Comparison of ENCODE assay signal across 9 mouse cellular contexts in the genomic region with DNA sequence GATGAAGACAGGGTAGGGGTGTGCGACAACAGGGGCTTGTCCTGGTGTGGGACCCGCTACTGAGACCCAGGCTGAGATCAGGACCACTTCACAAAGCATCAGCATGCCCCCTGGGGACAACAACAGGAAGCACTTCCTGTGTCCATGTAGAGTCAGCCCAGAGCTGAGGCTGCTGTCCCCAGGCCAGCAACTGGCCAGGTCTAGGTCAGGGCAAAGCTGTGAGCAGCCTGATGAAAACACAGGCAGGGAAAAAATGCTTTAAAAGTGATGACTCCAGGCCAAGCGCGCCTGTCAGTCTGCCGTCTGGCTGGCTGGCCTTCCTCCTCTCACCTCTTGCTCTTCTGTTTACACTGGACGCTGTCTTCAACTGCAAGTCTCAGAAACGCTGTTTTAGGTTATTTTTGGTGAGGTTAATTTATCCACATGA. TPM values are rescaled to one million over a fixed set of nuclear protein-coding genes. Genes with fewer than 3 reads are reported as not detected.
DNase-seq lines count a peak whose midpoint lies in the region; ATAC-seq lines count a peak whose summit lies in the region.
"Had no signal": no experiment of that assay in that cellular context is flagged by ENCODE, and none has a peak within 500 bp of the region (broad histone marks: within the 10 kb centered on the region; RNA-seq: fewer than 3 reads in every experiment).

No protein-coding gene starts in this region.

- ATAC-seq in hindbrain, embryonic 13.5 days (ENCODE audit: low FRiP score): 0 out of 2 replicates have a peak, but pooled peaks have one; percentile 17
- no peak for ATAC-seq in hindbrain, embryonic 14.5 days (ENCODE audit: low FRiP score)
- ATAC-seq in granulocyte monocyte progenitor cell, adult 5-6 weeks (replicated peaks; ENCODE audit: poor library complexity, severe bottlenecking): no peak

- H3K9ac ChIP-seq in hindbrain, embryonic 13.5 days: no peak overlapping the region; the same call in 1 of the 2 replicates
- no peak overlapping the region for H3K9ac ChIP-seq in hindbrain, embryonic 14.5 days

- no peak overlapping the region for H3K4me2 ChIP-seq in hindbrain, embryonic 13.5 days
- no peak overlapping the region for H3K4me2 ChIP-seq in hindbrain, embryonic 14.5 days (replicated peaks)

- 0 out of 2 replicates have a peak overlapping the region, but pooled peaks have one; percentile 12 for H3K27ac ChIP-seq in hindbrain, embryonic 13.5 days
- H3K27ac ChIP-seq in hindbrain, embryonic 14.5 days: no peak overlapping the region

- H3K9me3 ChIP-seq in hindbrain, embryonic 13.5 days: no peaks in the 10 kb centered on the region
- H3K9me3 ChIP-seq in hindbrain, embryonic 14.5 days (ENCODE audit: control insufficient read depth, low read length): no peaks in the 10 kb centered on the region

- no peak overlapping the region for H3K4me3 ChIP-seq in hindbrain, embryonic 13.5 days
- no peak overlapping the region for H3K4me3 ChIP-seq in hindbrain, embryonic 14.5 days (replicated peaks; ENCODE audit: low read length)

- H3K4me1 ChIP-seq in hindbrain, embryonic 13.5 days (replicated peaks): peaks cover 36% of the 10 kb centered on the region
- H3K4me1 ChIP-seq in hindbrain, embryonic 14.5 days (replicated peaks; ENCODE audit: control insufficient read depth, insufficient read depth, low read length): peaks cover 10% of the 10 kb centered on the region; the same call in 1 of the 2 replicates

- WGBS in hindbrain, embryonic 13.5 days: 72% methylated on average over 7 of the region's 7 CpGs
- WGBS in hindbrain, embryonic 14.5 days: 67% methylated on average over 7 of the region's 7 CpGs

- H3K36me3 ChIP-seq in hindbrain, embryonic 13.5 days: peaks cover 21% of the 10 kb centered on the region
- peaks cover 19% of the 10 kb centered on the region for H3K36me3 ChIP-seq in hindbrain, embryonic 14.5 days (replicated peaks; ENCODE audit: control insufficient read depth, insufficient read depth)

- no peaks in the 10 kb centered on the region for H3K27me3 ChIP-seq in hindbrain, embryonic 13.5 days
- H3K27me3 ChIP-seq in hindbrain, embryonic 14.5 days (ENCODE audit: control insufficient read depth, insufficient read depth, low read length): no peaks in the 10 kb centered on the region

- no peak for DNase-seq in hindbrain, embryonic 14.5 days (ENCODE audit: low spot score)
- peak; percentile 97 for DNase-seq in fibroblast of lung, adult 2 months (ENCODE audit: low read depth)
- peak; percentile 75 for DNase-seq in kidney, adult 9 months
- peak; percentile 58 for DNase-seq in lung, postnatal 25 days (ENCODE audit: low spot score)
- DNase-seq in gastrocnemius, postnatal 10 days: no peak
- DNase-seq in frontal cortex, postnatal 36 days (ENCODE audit: low spot score in 2 of 2): no peak
- DNase-seq: cerebellum, postnatal 14 days had no signal

RNA-seq across cellular contexts. Expression of gene Zcchc14, which starts 21.0 kb away (rescaled TPM):
- polyA plus RNA-seq in hindbrain, embryonic 13.5 days (2015; fragmentation: Nextera tagmentation; extraction: Ambion mirVana): 27.5 and 28.3 TPM in 2 replicates
- polyA plus RNA-seq in hindbrain, embryonic 14.5 days (2014; fragmentation: Nextera tagmentation; extraction: Ambion mirVana): 33.5 and 35.6 TPM in 2 replicates
- 10 to 100 TPM; 25.0 to 33.1 TPM for total RNA-seq in gastrocnemius, postnatal 10 days (2021)
- not detected in 2 replicates for total RNA-seq in granulocyte monocyte progenitor cell, adult 5-6 weeks (2014; fragmentation: Nextera tagmentation)
- total RNA-seq in granulocyte monocyte progenitor cell, adult 5-6 weeks (2017): 0.30 TPM in 1 of 2 replicates, not detected in the other

RNA-seq across cellular contexts. Expression of gene Map1lc3b, which starts 41.5 kb away (rescaled TPM):
- polyA plus RNA-seq in hindbrain, embryonic 13.5 days (2015; fragmentation: Nextera tagmentation; extraction: Ambion mirVana): 372 and 374 TPM in 2 replicates
- 389 and 391 TPM in 2 replicates for polyA plus RNA-seq in hindbrain, embryonic 14.5 days (2014; fragmentation: Nextera tagmentation; extraction: Ambion mirVana)
- 100 to 1,000 TPM; 101 to 106 TPM for total RNA-seq in gastrocnemius, postnatal 10 days (2021)
- total RNA-seq in granulocyte monocyte progenitor cell, adult 5-6 weeks (2014; fragmentation: Nextera tagmentation): 77.9 and 84.4 TPM in 2 replicates
- 68.5 and 77.1 TPM in 2 replicates for total RNA-seq in granulocyte monocyte progenitor cell, adult 5-6 weeks (2017)

RNA-seq across cellular contexts. Expression of gene Fbxo31, which starts 53.1 kb away (rescaled TPM):
- 24.4 and 26.8 TPM in 2 replicates for polyA plus RNA-seq in hindbrain, embryonic 13.5 days (2015; fragmentation: Nextera tagmentation; extraction: Ambion mirVana)
- polyA plus RNA-seq in hindbrain, embryonic 14.5 days (2014; fragmentation: Nextera tagmentation; extraction: Ambion mirVana): 36.2 and 38.1 TPM in 2 replicates
- 10 to 100 TPM; 59.6 to 70.3 TPM for total RNA-seq in gastrocnemius, postnatal 10 days (2021)
- 6.8 and 17.9 TPM in 2 replicates for total RNA-seq in granulocyte monocyte progenitor cell, adult 5-6 weeks (2014; fragmentation: Nextera tagmentation)
- 6.2 and 7.8 TPM in 2 replicates for total RNA-seq in granulocyte monocyte progenitor cell, adult 5-6 weeks (2017)

Comparison
In these comparisons a context has a peak if more than half of its experiments do, and no peak if none do; other contexts are left out.
1. DNase-seq: peak in fibroblast of lung, adult 2 months (single experiment), kidney, adult 9 months (single experiment) and lung, postnatal 25 days (single experiment); none in hindbrain, embryonic 14.5 days (single experiment), gastrocnemius, postnatal 10 days (single experiment) and frontal cortex, postnatal 36 days (0 of 2).
2. RNA of gene Zcchc14, which starts 21.0 kb away (total RNA-seq): 25.0 to 33.1 TPM in gastrocnemius, postnatal 10 days; 0.30 TPM in granulocyte monocyte progenitor cell, adult 5-6 weeks; every median in the first group is over 10 times any median in the second.